ENCODE assay signal across 26 mouse cellular contexts in the genomic region with DNA sequence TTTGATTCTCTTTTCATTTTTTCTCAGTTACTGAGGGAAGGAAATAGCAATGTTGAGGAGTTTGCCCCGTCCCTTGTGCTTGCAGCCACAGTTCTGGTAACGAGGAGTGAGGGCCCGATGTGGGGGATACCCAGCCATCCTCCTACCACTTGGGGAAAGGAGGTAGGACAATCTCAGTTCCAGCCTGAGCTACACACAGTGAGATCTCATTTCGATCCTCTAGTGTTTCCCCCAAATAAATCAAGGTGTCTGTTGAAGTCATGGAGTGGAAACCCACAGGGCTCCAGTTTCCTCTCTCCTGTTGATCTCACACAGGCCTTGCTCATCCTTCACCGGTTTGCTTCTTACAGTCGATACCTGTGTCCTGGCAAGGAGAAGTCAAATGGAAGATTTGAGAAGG.
"Had no signal": no experiment of that assay in that cellular context is flagged by ENCODE, and none has a peak within 500 bp of the region (broad histone marks: within the 10 kb centered on the region; RNA-seq: fewer than 3 reads in every experiment).

No protein-coding gene starts in this region.

- H3K27me3 ChIP-seq: embryonic facial prominence, embryonic 12.5 days; embryonic facial prominence, embryonic 13.5 days; embryonic facial prominence, embryonic 15.5 days; forebrain, embryonic 13.5 days; forebrain, embryonic 15.5 days had no signal

- H3K4me2 ChIP-seq: embryonic facial prominence, embryonic 12.5 days; embryonic facial prominence, embryonic 13.5 days; embryonic facial prominence, embryonic 15.5 days; forebrain, embryonic 12.5 days; forebrain, embryonic 13.5 days; forebrain, embryonic 15.5 days had no signal

- H3K9me3 ChIP-seq: embryonic facial prominence, embryonic 10.5 days; embryonic facial prominence, embryonic 12.5 days; embryonic facial prominence, embryonic 13.5 days; embryonic facial prominence, embryonic 15.5 days; forebrain, embryonic 10.5 days; forebrain, embryonic 12.5 days; forebrain, embryonic 13.5 days; forebrain, embryonic 15.5 days had no signal

- DNase-seq: cerebellum, adult 18-20 months; cerebellum, adult 2 months; cerebellum, adult 8-10 months; cerebellum, adult 9-10 months; cerebellum, adult 9-11 months; cerebellum, postnatal 10 days; cerebellum, postnatal 14 days; cerebellum, postnatal 36 days; embryo, embryonic 11 days; forebrain, postnatal 0 days; gastrocnemius, adult 2 months; gastrocnemius, postnatal 10 days; gastrocnemius, postnatal 14 days; gastrocnemius, postnatal 25 days; gastrocnemius, postnatal 36 days had no signal

- H3K27ac ChIP-seq: embryonic facial prominence, embryonic 10.5 days; embryonic facial prominence, embryonic 12.5 days; embryonic facial prominence, embryonic 13.5 days; embryonic facial prominence, embryonic 15.5 days; forebrain, embryonic 10.5 days; forebrain, embryonic 12.5 days; forebrain, embryonic 13.5 days; forebrain, embryonic 15.5 days; gastrocnemius, adult 2 months had no signal

- H3K9ac ChIP-seq: embryonic facial prominence, embryonic 12.5 days; embryonic facial prominence, embryonic 13.5 days; embryonic facial prominence, embryonic 15.5 days; forebrain, embryonic 12.5 days; forebrain, embryonic 13.5 days; forebrain, embryonic 15.5 days; forebrain, postnatal 0 days had no signal

- H3K36me3 ChIP-seq: embryonic facial prominence, embryonic 10.5 days; embryonic facial prominence, embryonic 12.5 days; embryonic facial prominence, embryonic 13.5 days; embryonic facial prominence, embryonic 15.5 days; forebrain, embryonic 10.5 days; forebrain, embryonic 12.5 days; forebrain, embryonic 15.5 days had no signal

- ATAC-seq: forebrain, embryonic 13.5 days; forebrain, embryonic 14.5 days; forebrain, embryonic 15.5 days; forebrain, embryonic 16.5 days; forebrain, postnatal 0 days had no signal

- H3K4me3 ChIP-seq: embryonic facial prominence, embryonic 10.5 days; embryonic facial prominence, embryonic 12.5 days; embryonic facial prominence, embryonic 13.5 days; embryonic facial prominence, embryonic 15.5 days; erythroblast, embryonic 14.5 days; forebrain, embryonic 10.5 days; forebrain, embryonic 12.5 days; forebrain, embryonic 13.5 days; forebrain, embryonic 15.5 days; gastrocnemius, adult 2 months had no signal
